Comparison of ENCODE assay signal across 14 mouse cellular contexts in the genomic region with DNA sequence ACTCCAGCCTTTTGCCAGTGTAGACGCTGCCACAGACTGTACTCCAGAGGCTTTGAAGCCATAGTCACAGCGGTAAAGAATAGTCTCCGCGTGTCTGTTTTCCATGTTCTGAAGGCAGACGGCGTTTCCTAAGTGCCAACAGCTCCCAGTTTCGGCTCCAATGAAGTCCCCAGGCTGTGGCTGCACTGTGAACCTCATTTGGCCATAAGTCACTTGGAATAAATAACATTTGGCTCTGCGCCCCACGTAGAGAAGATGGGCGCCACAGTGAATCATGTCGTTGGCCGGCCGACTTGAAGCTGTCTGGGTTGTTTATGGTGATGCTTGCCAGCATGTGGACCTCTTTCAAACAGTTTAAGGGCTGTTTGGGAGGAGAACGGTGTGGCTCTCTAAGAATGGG.
DNase-seq lines count a peak whose midpoint lies in the region; ATAC-seq and TF ChIP-seq lines count a peak whose summit lies in the region.
"Had no signal": no experiment of that assay in that cellular context is flagged by ENCODE, and none has a peak within 500 bp of the region (broad histone marks: within the 10 kb centered on the region; RNA-seq: fewer than 3 reads in every experiment).

No protein-coding gene starts in this region.

- H3K9ac ChIP-seq in hindbrain, embryonic 16.5 days (ENCODE audit: low read depth, low read length): no peak overlapping the region
- no peak overlapping the region for H3K9ac ChIP-seq in hindbrain, embryonic 12.5 days
- no peak overlapping the region for H3K9ac ChIP-seq in liver, adult 2 months (ENCODE audit: low read depth, low read length)
- H3K9ac ChIP-seq in liver, embryonic 11.5 days (ENCODE audit: low read depth, low read length): no peak overlapping the region
- H3K9ac ChIP-seq: liver, embryonic 14.5 days had no signal

- H3K27me3 ChIP-seq in hindbrain, embryonic 16.5 days (replicated peaks; ENCODE audit: control insufficient read depth, insufficient read depth, low read length): no peaks in the 10 kb centered on the region
- H3K27me3 ChIP-seq in hindbrain, embryonic 12.5 days: no peaks in the 10 kb centered on the region
- H3K27me3 ChIP-seq in liver, adult 2 months (ENCODE audit: control insufficient read depth, insufficient read depth, low read length): no peaks in the 10 kb centered on the region
- H3K27me3 ChIP-seq in liver, embryonic 11.5 days (replicated peaks; ENCODE audit: control insufficient read depth, insufficient read depth, low read length): no peaks in the 10 kb centered on the region

- no peaks in the 10 kb centered on the region for H3K36me3 ChIP-seq in hindbrain, embryonic 16.5 days (ENCODE audit: control insufficient read depth, insufficient read depth, low read length)
- no peaks in the 10 kb centered on the region for H3K36me3 ChIP-seq in hindbrain, embryonic 12.5 days
- no peaks in the 10 kb centered on the region for H3K36me3 ChIP-seq in liver, adult 2 months (ENCODE audit: control insufficient read depth, insufficient read depth, low read length)
- H3K36me3 ChIP-seq in liver, embryonic 11.5 days (ENCODE audit: control insufficient read depth, insufficient read depth, low read length): no peaks in the 10 kb centered on the region
- H3K36me3 ChIP-seq: midbrain, embryonic 10.5 days had no signal

- TF ChIP-seq CTCF in liver, adult 2 months (IDR thresholded peaks at IDR 0.05; ENCODE audit: low read depth, low read length): no peak

- no peak for TF ChIP-seq POLR2A in liver, adult 2 months (IDR thresholded peaks at IDR 0.05; ENCODE audit: extremely low read depth, insufficient read depth, low read length)

- H3K27ac ChIP-seq in hindbrain, embryonic 16.5 days (ENCODE audit: low read depth, low read length): no peak overlapping the region
- no peak overlapping the region for H3K27ac ChIP-seq in hindbrain, embryonic 12.5 days
- H3K27ac ChIP-seq in liver, adult 2 months (replicated peaks; ENCODE audit: insufficient read depth, low read depth, low read length): no peak overlapping the region
- no peak overlapping the region for H3K27ac ChIP-seq in liver, embryonic 11.5 days (ENCODE audit: low read depth, low read length)
- H3K27ac ChIP-seq: layer of hippocampus, adult 2 months; liver, embryonic 14.5 days; midbrain, embryonic 10.5 days had no signal

- peak; percentile 12 for DNase-seq in liver, adult 2 months (ENCODE audit: extremely low read depth, low read depth, low spot score)
- no peak for DNase-seq in liver, embryonic 11.5 days (ENCODE audit: low spot score)
- peak; percentile 36 for DNase-seq in brain, embryonic 18.5 days (ENCODE audit: low read depth, low spot score)
- peak; percentile 37 to 59 for DNase-seq in kidney, postnatal 4 days
- no peak for DNase-seq in frontal cortex, postnatal 14 days (ENCODE audit: low spot score in 2 of 2)
- DNase-seq: heart, postnatal 36 days; retina, postnatal 1 day; thymus, adult 18-20 months had no signal

- H3K4me2 ChIP-seq in hindbrain, embryonic 16.5 days (ENCODE audit: low read length): no peak overlapping the region
- H3K4me2 ChIP-seq in hindbrain, embryonic 12.5 days (replicated peaks): no peak overlapping the region
- no peak overlapping the region for H3K4me2 ChIP-seq in liver, embryonic 11.5 days

- no peaks in the 10 kb centered on the region for H3K9me3 ChIP-seq in hindbrain, embryonic 16.5 days (ENCODE audit: control insufficient read depth, low read length)
- H3K9me3 ChIP-seq in hindbrain, embryonic 12.5 days (replicated peaks): no peaks in the 10 kb centered on the region; the same call in 1 of the 2 replicates
- no peaks in the 10 kb centered on the region for H3K9me3 ChIP-seq in liver, embryonic 11.5 days (ENCODE audit: control insufficient read depth, low read length)

- peak; percentile 86 for ATAC-seq in hindbrain, embryonic 16.5 days
- ATAC-seq in hindbrain, embryonic 12.5 days (ENCODE audit: low FRiP score): no peak
- ATAC-seq in liver, embryonic 11.5 days (replicated peaks; ENCODE audit: low FRiP score): no peak
- ATAC-seq in erythroid progenitor cell, adult 5-6 weeks (replicated peaks; ENCODE audit: low FRiP score, poor library complexity, severe bottlenecking): no peak

- H3K4me1 ChIP-seq in hindbrain, embryonic 16.5 days (ENCODE audit: control insufficient read depth, insufficient read depth, low read depth, low read length): no peaks in the 10 kb centered on the region
- no peaks in the 10 kb centered on the region for H3K4me1 ChIP-seq in hindbrain, embryonic 12.5 days
- no peaks in the 10 kb centered on the region for H3K4me1 ChIP-seq in liver, adult 2 months (ENCODE audit: control insufficient read depth, insufficient read depth, low read length)
- H3K4me1 ChIP-seq in liver, embryonic 11.5 days (replicated peaks; ENCODE audit: control insufficient read depth, insufficient read depth, low read length): no peaks in the 10 kb centered on the region
- H3K4me1 ChIP-seq: midbrain, embryonic 10.5 days had no signal

- no peaks in the 10 kb centered on the region for H3K79me2 ChIP-seq in liver, adult 2 months (ENCODE audit: control insufficient read depth, insufficient read depth, low read length)

- H3K4me3 ChIP-seq in hindbrain, embryonic 16.5 days (ENCODE audit: low read length): no peak overlapping the region
- no peak overlapping the region for H3K4me3 ChIP-seq in hindbrain, embryonic 12.5 days
- no peak overlapping the region for H3K4me3 ChIP-seq in liver, adult 2 months (ENCODE audit: insufficient read depth, low read depth, low read length)
- no peak overlapping the region for H3K4me3 ChIP-seq in liver, embryonic 11.5 days (ENCODE audit: low read depth, low read length)
- H3K4me3 ChIP-seq: layer of hippocampus, adult 2 months; midbrain, embryonic 10.5 days had no signal

- WGBS in hindbrain, embryonic 16.5 days: 65% methylated on average over 14 of the region's 14 CpGs
- 92% methylated on average over 14 of the region's 14 CpGs for WGBS in hindbrain, embryonic 12.5 days
- 88% methylated on average over 14 of the region's 14 CpGs for WGBS in liver, adult 2 months
- 89% methylated on average over 14 of the region's 14 CpGs for WGBS in liver, embryonic 11.5 days

Comparison
In these comparisons a context has a peak if more than half of its experiments do, and no peak if none do; other contexts are left out.
1. DNase-seq: peak in liver, adult 2 months (single experiment), brain, embryonic 18.5 days (single experiment) and kidney, postnatal 4 days (2 of 2); none in liver, embryonic 11.5 days (single experiment) and frontal cortex, postnatal 14 days (0 of 2).